Mouse (Mus musculus) hindbrain, embryonic 16.5 days (tissue): ENCODE results near the gene Dip2a. TPM values are rescaled to one million over a fixed set of nuclear protein-coding genes. Genes with fewer than 3 reads are reported as not detected.

ENCODE experiments used
- ATAC-seq: fragments of 200-750 bp; cut with Nextera tagmentation; 2 replicates; pipeline ENCODE4 v1.8.0; 2017; ENCODE audit warnings: moderate TSS enrichment, moderate library complexity
- H3K27ac ChIP-seq: fragments of 300-500 bp; sonication (generic); 2 replicates; pipeline ENCODE4 v1.5.1; 2014; ENCODE audit warnings: low read depth, mild to moderate bottlenecking, control low read depth, low read length, moderate library complexity
- H3K27me3 ChIP-seq: fragments of 300-500 bp; sonication (generic); replicated peaks from 2 replicates; pipeline ENCODE4 v1.6.1; 2014; ENCODE audit warnings: low read length; ENCODE audit not compliant: control insufficient read depth, insufficient read depth
- H3K36me3 ChIP-seq: fragments of 300-500 bp; sonication (generic); 2 replicates; pipeline ENCODE4 v1.6.1; 2014; ENCODE audit warnings: mild to moderate bottlenecking, low read length, moderate library complexity, mixed read lengths; ENCODE audit not compliant: control insufficient read depth, insufficient read depth
- H3K4me1 ChIP-seq: fragments of 300-500 bp; sonication (generic); 2 replicates; pipeline ENCODE4 v1.6.1; 2014; ENCODE audit warnings: low read depth, low read length; ENCODE audit not compliant: control insufficient read depth, insufficient read depth
- H3K4me2 ChIP-seq: fragments of 300-500 bp; sonication (generic); 2 replicates; pipeline ENCODE4 v1.6.1; 2014; ENCODE audit warnings: mild to moderate bottlenecking, low read length, control low read depth, moderate library complexity
- H3K4me3 ChIP-seq: fragments of 300-500 bp; sonication (generic); 2 replicates; pipeline ENCODE4 v1.5.1; 2014; ENCODE audit warnings: mild to moderate bottlenecking, low read length, control low read depth, moderate library complexity
- H3K9ac ChIP-seq: fragments of 300-500 bp; sonication (generic); 2 replicates; pipeline ENCODE4 v1.6.1; 2014; ENCODE audit warnings: low read depth, mild to moderate bottlenecking, control low read depth, low read length, moderate library complexity
- H3K9me3 ChIP-seq: fragments of 300-500 bp; sonication (generic); 2 replicates; pipeline ENCODE4 v1.6.1; 2014; ENCODE audit warnings: mild to moderate bottlenecking, low read length, moderate library complexity; ENCODE audit not compliant: control insufficient read depth
- WGBS: fragments of 180-500 bp; shearing (Covaris S2); extraction: QIAGEN DNeasy Blood & Tissue Kit; methylation state at CpG from one replicate; pipeline ENCODE4 v1.1.7; 2014; 5-methylcytosine and 5-hydroxymethylcytosine counted together
- polyA plus RNA-seq: library from polyadenylated mRNA; unstranded; fragments of >200 nt; fragmentation: Nextera tagmentation; extraction: Ambion mirVana; gene quantifications from 2 replicates; pipeline ENCODE4 v1.2.1, GENCODE M21; 2015

The Dip2a gene
- polyA plus RNA-seq, 1 experiment from 2014 or later = 18.0 TPM

- H3K27me3 ChIP-seq = no peaks in the 10 kb centered on the region
- peaks cover 64% of the 10 kb centered on the region for H3K36me3 ChIP-seq
- no peak overlapping the region for H3K27ac ChIP-seq
- H3K9ac ChIP-seq = no peak overlapping the region
- no peak overlapping the region for H3K4me3 ChIP-seq
- no peak overlapping the region for H3K4me2 ChIP-seq
- H3K9me3 ChIP-seq = peaks cover 2% of the 10 kb centered on the region; the same call in 1 of the 2 replicates
- H3K4me1 ChIP-seq = no peaks in the 10 kb centered on the region
- WGBS = 91% methylated on average over 7 of the region's 7 CpGs
- ATAC-seq = no peak
These were observed 134.3 kb downstream of the Dip2a start for GRCm38 (mm10) chr10:76210806-76211205.

Other genes starting within 250 kb of the Dip2a start
- gene Slc5a4b, start 234.3 kb downstream of the Dip2a start, polyA plus RNA-seq = 0.07 TPM in 1 of 2 replicates, not detected in the other
- 0.10 and 0.11 TPM in 2 replicates for gene Slc5a4a, start 197.8 kb downstream of the Dip2a start, polyA plus RNA-seq
- 364 and 368 TPM in 2 replicates for gene Prmt2, start 107.4 kb downstream of the Dip2a start, polyA plus RNA-seq
- gene S100b, start 91.4 kb downstream of the Dip2a start, polyA plus RNA-seq = 6.2 and 7.9 TPM in 2 replicates
- not detected in 2 replicates for gene AC141477.1, start 95.2 kb upstream of the Dip2a start, polyA plus RNA-seq
- 5.5 and 7.1 TPM in 2 replicates for gene Pcnt, start 97.5 kb upstream of the Dip2a start, polyA plus RNA-seq
- 0.16 TPM in 1 of 2 replicates, not detected in the other for gene 2610028H24Rik, start 103.8 kb upstream of the Dip2a start, polyA plus RNA-seq
- gene Mcm3ap, start 123.6 kb upstream of the Dip2a start, polyA plus RNA-seq = 43.8 and 57.2 TPM in 2 replicates
- gene Ybey, start 123.8 kb upstream of the Dip2a start, polyA plus RNA-seq = 5.1 and 5.9 TPM in 2 replicates
- 41.6 and 50.7 TPM in 2 replicates for gene Lss, start 186.3 kb upstream of the Dip2a start, polyA plus RNA-seq
- gene Spatc1l, start 217.0 kb upstream of the Dip2a start, polyA plus RNA-seq = 0.14 TPM in 1 of 2 replicates, not detected in the other
- 0.08 and 0.10 TPM in 2 replicates for gene Ftcd, start 230.4 kb upstream of the Dip2a start, polyA plus RNA-seq